Mouse (Mus musculus): ENCODE data around the gene Gemin5.

- TF ChIP-seq CTCF (IDR thresholded peaks at IDR 0.05; ENCODE audit: low read depth, low read length), result no peak
- no peak for TF ChIP-seq POLR2A (IDR thresholded peaks at IDR 0.05; ENCODE audit: borderline replicate concordance, low read depth, low read length)
Measured at GRCm38 (mm10) chr11:58107009-58107408, 61.3 kb downstream of the Gemin5 start.

Measured in bone marrow macrophage, adult 2 months (primary cell).